Mouse (Mus musculus) skeletal muscle tissue, postnatal 0 days (tissue): Measurements from ENCODE around the gene Olfr134. TPM values are rescaled to one million over a fixed set of nuclear protein-coding genes. Genes with fewer than 3 reads are reported as not detected.

Experiments
- polyA plus RNA-seq: library from polyadenylated mRNA; unstranded; fragments of >200 nt; fragmentation: Nextera tagmentation; extraction: Ambion mirVana; gene quantifications from 2 replicates; pipeline ENCODE4 v1.2.1, GENCODE M21; 2015

The Olfr134 gene
- polyA plus RNA-seq = not detected in 2 replicates

GRCm38 (mm10) chr17:38171088-38171487 is at the start of gene Olfr134:
Gene Olfr134, plus strand, starts transcription at chr17:38171388.

GRCm38 (mm10) chr17:38134426-38134825 is 36.8 kb upstream of the Olfr134 start, which contains the start of gene Olfr132:
Gene Olfr132, minus strand, starts transcription at chr17:38134526.

GRCm38 (mm10) chr17:38144981-38145380 is 26.2 kb upstream of the Olfr134 start, which contains the start of gene Olfr133:
Gene Olfr133, plus strand, starts transcription at chr17:38145281.

GRCm38 (mm10) chr17:38204035-38204434 is 32.8 kb downstream of the Olfr134 start, which contains the start of gene Olfr135:
Gene Olfr135, plus strand, starts transcription at chr17:38204335.

Other genes with a start within 250 kb of the Olfr134 start
- not detected in 2 replicates for gene Olfr761, start 218.3 kb upstream of the Olfr134 start, polyA plus RNA-seq
- gene Olfr129, start 111.3 kb upstream of the Olfr134 start, polyA plus RNA-seq = not detected in 2 replicates
- not detected in 2 replicates for gene Olfr130, start 107.5 kb upstream of the Olfr134 start, polyA plus RNA-seq
- gene Olfr131, start 82.7 kb upstream of the Olfr134 start, polyA plus RNA-seq = not detected in 2 replicates
- gene Olfr132, start 36.9 kb upstream of the Olfr134 start, polyA plus RNA-seq = not detected in 2 replicates
- not detected in 2 replicates for gene Olfr133, start 26.1 kb upstream of the Olfr134 start, polyA plus RNA-seq
- not detected in 2 replicates for gene Olfr135, start 32.9 kb downstream of the Olfr134 start, polyA plus RNA-seq
- gene Olfr138, start 89.6 kb downstream of the Olfr134 start, polyA plus RNA-seq = not detected in 2 replicates
- not detected in 2 replicates for gene Olfr137, start 136.2 kb downstream of the Olfr134 start, polyA plus RNA-seq
- gene Olfr136, start 158.4 kb downstream of the Olfr134 start, polyA plus RNA-seq = not detected in 2 replicates
- not detected in 2 replicates for gene Esp36, start 248.8 kb downstream of the Olfr134 start, polyA plus RNA-seq